Mouse (Mus musculus): ENCODE results near the gene Cacnb3. TPM values are rescaled to one million over a fixed set of nuclear protein-coding genes. Genes with fewer than 3 reads are reported as not detected.

Gene Cacnb3
- polyA plus RNA-seq, 1 experiment from 2014 or later: 32.3 TPM

DNA sequence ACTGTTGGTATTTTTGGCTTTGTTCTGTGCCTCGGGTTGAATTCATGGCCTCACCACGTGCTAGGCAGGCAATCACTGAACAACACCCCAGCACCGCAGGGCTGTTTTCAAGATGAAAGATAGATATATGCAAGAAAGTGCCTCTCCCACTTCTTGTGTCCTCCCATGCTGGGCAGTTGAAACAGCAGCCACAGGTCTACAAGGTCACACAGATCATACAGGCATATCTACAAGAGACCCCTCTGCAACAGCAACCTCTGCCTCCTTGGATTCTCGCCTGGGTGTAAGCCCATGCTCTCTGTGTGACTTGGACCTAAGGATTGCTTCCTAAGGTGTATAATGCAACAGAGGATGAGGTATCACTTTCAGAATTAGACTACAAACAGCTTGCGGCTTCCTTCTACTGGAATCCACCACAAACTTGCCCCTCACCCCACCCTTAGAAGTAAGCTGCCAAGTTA lies 7.2 kb upstream of the Cacnb3 start:
- Histone ChIP-seq H3K36me3 (replicated peaks; ENCODE audit: control insufficient read depth, insufficient read depth, low read depth, low read length) (no peaks in the 10 kb centered on the region), H3K4me1 (ENCODE audit: control insufficient read depth, insufficient read depth, low read length) (no peaks in the 10 kb centered on the region), H3K27me3 (ENCODE audit: control insufficient read depth, insufficient read depth, low read length) (peaks cover 3% of the 10 kb centered on the region; the same call in 1 of the 2 replicates), H3K9me3 (replicated peaks; ENCODE audit: control insufficient read depth, low read length) (no peaks in the 10 kb centered on the region), H3K27ac (replicated peaks; ENCODE audit: low read depth, low read length) (no peak overlapping the region), H3K4me2 (ENCODE audit: low read depth, low read length) (no peak overlapping the region), H3K9ac (replicated peaks; ENCODE audit: low read length) (no peak overlapping the region), H3K4me3 (ENCODE audit: low read depth, low read length) (no peak overlapping the region)
- no peak for DNase-seq (ENCODE audit: low spot score)
- no peak for ATAC-seq (replicated peaks; ENCODE audit: insufficient number of reproducible peaks, low FRiP score, low TSS enrichment, low read depth)
- WGBS: 58% methylated on average over 5 of the region's 5 CpGs

DNA sequence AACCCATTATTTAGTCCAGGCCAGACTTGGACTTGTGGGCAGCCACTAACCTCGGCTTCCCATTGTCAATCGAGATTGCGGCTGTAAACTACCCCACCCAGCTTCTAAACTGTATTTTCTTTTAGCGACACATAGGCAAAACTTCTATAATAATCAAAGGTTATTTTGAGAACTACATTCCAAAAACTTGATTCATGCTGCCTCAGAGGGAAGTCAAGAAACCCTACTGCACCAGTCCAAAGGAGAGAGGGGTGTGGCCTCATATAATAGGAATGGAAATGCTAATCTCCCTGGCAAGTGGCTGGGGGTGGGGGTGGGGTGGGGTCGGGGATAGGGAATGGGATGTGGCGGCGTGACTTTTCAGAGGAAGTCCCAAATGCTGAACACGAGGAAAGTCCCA lies 4.6 kb upstream of the Cacnb3 start:
- DNase-seq (ENCODE audit: low spot score) (no peak), ATAC-seq (replicated peaks; ENCODE audit: insufficient number of reproducible peaks, low FRiP score, low TSS enrichment, low read depth) (no peak)
- H3K4me2 ChIP-seq (ENCODE audit: low read depth, low read length): no peak overlapping the region
- 38% methylated on average over 8 of the region's 8 CpGs for WGBS
- H3K9me3 ChIP-seq (replicated peaks; ENCODE audit: control insufficient read depth, low read length): no peaks in the 10 kb centered on the region
- peaks cover 3% of the 10 kb centered on the region; the same call in 1 of the 2 replicates for H3K4me1 ChIP-seq (ENCODE audit: control insufficient read depth, insufficient read depth, low read length)
- no peaks in the 10 kb centered on the region for H3K36me3 ChIP-seq (replicated peaks; ENCODE audit: control insufficient read depth, insufficient read depth, low read depth, low read length)
- no peak overlapping the region for H3K27ac ChIP-seq (replicated peaks; ENCODE audit: low read depth, low read length)
- H3K9ac ChIP-seq (replicated peaks; ENCODE audit: low read length): no peak overlapping the region
- H3K27me3 ChIP-seq (ENCODE audit: control insufficient read depth, insufficient read depth, low read length): peaks cover 11% of the 10 kb centered on the region
- no peak overlapping the region for H3K4me3 ChIP-seq (ENCODE audit: low read depth, low read length)

DNA sequence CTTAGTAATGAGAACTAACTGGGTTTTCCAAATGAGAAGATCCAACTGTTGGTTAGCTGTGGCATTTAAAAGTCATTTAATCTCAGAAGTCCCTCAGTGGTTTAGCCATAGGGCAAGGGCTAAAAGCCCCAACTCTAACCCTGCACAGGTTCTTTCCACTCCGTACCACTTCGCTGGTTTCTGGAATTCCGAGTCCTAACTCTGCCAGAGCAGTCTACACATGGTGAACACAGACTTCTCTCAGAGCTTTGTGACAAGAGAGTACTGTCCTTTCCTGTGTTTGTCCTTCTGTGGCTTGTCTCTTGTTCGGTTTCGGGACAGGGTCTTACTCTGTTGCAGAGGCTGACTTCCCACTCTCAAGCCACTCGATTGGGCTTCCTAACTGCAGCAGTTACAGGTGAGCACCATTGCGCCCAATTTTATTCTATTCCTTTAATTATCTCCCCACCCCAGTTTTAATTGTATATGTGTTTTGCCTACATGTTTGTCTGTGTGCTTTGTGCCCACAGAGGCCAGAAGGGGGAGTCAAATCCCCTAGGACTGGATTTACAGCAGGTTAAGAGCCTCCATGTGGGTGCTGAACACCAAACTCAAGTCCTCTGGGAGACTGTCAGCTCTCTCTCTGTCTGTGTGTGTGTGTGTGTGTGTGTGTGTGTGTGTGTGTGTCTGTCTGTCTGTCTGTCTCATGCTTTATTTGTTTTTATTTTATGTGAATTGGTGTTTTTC lies 4.0 kb upstream of the Cacnb3 start:
- Histone ChIP-seq H3K4me3 (ENCODE audit: low read depth, low read length) (no peak overlapping the region), H3K36me3 (replicated peaks; ENCODE audit: control insufficient read depth, insufficient read depth, low read depth, low read length) (no peaks in the 10 kb centered on the region), H3K27ac (replicated peaks; ENCODE audit: low read depth, low read length) (no peak overlapping the region), H3K4me1 (ENCODE audit: control insufficient read depth, insufficient read depth, low read length) (peaks cover 3% of the 10 kb centered on the region; the same call in 1 of the 2 replicates), H3K9me3 (replicated peaks; ENCODE audit: control insufficient read depth, low read length) (no peaks in the 10 kb centered on the region), H3K4me2 (ENCODE audit: low read depth, low read length) (no peak overlapping the region), H3K9ac (replicated peaks; ENCODE audit: low read length) (no peak overlapping the region), H3K27me3 (ENCODE audit: control insufficient read depth, insufficient read depth, low read length) (peaks cover 12% of the 10 kb centered on the region)
- WGBS: 71% methylated on average over 7 of the region's 7 CpGs
- ATAC-seq (replicated peaks; ENCODE audit: insufficient number of reproducible peaks, low FRiP score, low TSS enrichment, low read depth) (no peak), DNase-seq (ENCODE audit: low spot score) (no peak)

DNA sequence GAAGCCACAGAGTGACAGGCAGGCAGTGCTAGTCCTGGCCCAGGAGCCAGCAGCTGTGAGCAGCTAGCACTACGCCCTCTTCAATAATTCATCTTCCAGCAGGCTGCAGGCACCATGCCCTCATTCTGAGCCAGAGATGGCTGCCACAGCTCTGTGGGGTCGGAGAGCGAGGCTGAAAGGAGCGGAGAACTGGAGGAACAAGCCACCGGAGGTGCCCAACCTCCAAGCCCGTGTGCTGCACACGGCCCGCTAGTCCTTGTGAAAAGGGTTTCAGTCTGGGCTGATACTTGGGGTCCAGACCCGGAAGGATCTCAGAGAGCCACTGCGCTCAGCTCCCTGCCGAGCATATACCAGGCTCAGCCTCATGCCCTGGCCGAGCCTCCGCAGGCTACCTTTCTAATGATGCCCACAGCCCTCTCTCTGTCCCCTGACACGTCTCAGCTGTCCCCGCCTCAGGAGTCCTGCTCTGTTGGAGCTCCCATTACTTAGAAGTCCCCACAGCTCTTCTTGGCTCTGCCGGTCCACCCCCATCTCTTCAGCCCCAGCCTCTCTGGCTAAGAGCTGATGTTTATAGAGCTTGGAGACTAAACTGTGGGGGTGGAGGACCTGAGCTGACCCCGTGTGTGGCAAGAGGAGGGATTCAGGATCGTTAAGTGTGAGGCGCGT lies 1.9 kb upstream of the Cacnb3 start:
- Histone ChIP-seq H3K4me3 (ENCODE audit: low read depth, low read length) (no peak overlapping the region), H3K27ac (replicated peaks; ENCODE audit: low read depth, low read length) (no peak overlapping the region), H3K9ac (replicated peaks; ENCODE audit: low read length) (peak overlapping the region; percentile 52), H3K9me3 (replicated peaks; ENCODE audit: control insufficient read depth, low read length) (no peaks in the 10 kb centered on the region), H3K36me3 (replicated peaks; ENCODE audit: control insufficient read depth, insufficient read depth, low read depth, low read length) (no peaks in the 10 kb centered on the region), H3K4me2 (ENCODE audit: low read depth, low read length) (peak overlapping the region; percentile 22; the same call in 1 of the 2 replicates), H3K27me3 (ENCODE audit: control insufficient read depth, insufficient read depth, low read length) (peaks cover 12% of the 10 kb centered on the region), H3K4me1 (ENCODE audit: control insufficient read depth, insufficient read depth, low read length) (peaks cover 3% of the 10 kb centered on the region; the same call in 1 of the 2 replicates)
- 10% methylated on average over 20 of the region's 20 CpGs for WGBS
- DNase-seq (ENCODE audit: low spot score) (peak; percentile 65), ATAC-seq (replicated peaks; ENCODE audit: insufficient number of reproducible peaks, low FRiP score, low TSS enrichment, low read depth) (no peak)

DNA sequence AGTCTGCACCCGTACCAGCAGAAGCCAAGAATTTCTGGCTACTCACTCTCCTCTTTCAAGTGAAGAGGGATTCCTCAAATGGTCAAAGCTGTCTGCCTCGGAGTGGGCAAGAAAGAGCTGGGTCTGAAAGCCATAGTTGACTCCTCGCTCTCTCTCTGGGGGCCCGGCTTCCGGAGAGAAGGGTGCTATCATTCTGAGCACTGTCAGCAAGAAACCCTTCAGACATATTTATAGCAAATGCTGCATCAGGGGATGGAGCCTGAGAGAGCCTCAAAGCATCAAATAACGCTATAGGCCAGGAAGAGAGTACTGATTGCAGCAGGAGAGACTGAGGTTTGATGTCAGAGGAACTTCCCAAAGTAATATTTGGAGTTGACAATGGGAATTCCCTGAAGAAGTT lies 1.2 kb upstream of the Cacnb3 start:
- Histone ChIP-seq H3K27me3 (ENCODE audit: control insufficient read depth, insufficient read depth, low read length) (peaks cover 17% of the 10 kb centered on the region), H3K4me2 (ENCODE audit: low read depth, low read length) (no peak overlapping the region), H3K9me3 (replicated peaks; ENCODE audit: control insufficient read depth, low read length) (no peaks in the 10 kb centered on the region), H3K36me3 (replicated peaks; ENCODE audit: control insufficient read depth, insufficient read depth, low read depth, low read length) (no peaks in the 10 kb centered on the region), H3K9ac (replicated peaks; ENCODE audit: low read length) (peak overlapping the region; percentile 25; the same call in 1 of the 2 replicates), H3K27ac (replicated peaks; ENCODE audit: low read depth, low read length) (no peak overlapping the region), H3K4me1 (ENCODE audit: control insufficient read depth, insufficient read depth, low read length) (peaks cover 7% of the 10 kb centered on the region), H3K4me3 (ENCODE audit: low read depth, low read length) (no peak overlapping the region)
- DNase-seq (ENCODE audit: low spot score) (no peak), ATAC-seq (replicated peaks; ENCODE audit: insufficient number of reproducible peaks, low FRiP score, low TSS enrichment, low read depth) (no peak)
- 56% methylated on average over 6 of the region's 6 CpGs for WGBS

DNA sequence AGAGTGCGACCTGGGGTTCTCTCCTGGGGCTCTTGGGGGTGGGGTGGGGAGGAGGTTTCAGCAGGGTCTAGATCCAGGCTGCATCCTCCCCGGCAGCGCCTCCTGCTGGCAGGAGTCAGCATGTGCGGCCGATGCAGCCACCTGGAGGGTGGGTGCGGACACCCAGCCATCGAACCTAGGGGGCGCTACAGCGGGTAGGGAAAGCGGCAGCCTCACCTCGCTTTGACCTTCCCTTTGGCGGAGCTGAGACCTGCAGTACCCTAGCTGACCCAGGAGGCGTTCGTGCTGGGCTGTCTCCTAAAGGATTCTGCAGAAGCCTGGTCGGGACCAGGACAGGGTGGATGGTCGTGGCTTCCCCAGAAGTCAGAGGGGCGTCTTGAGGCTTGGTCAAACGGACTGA lies 853 bp downstream of the Cacnb3 start:
- Histone ChIP-seq H3K9me3 (replicated peaks; ENCODE audit: control insufficient read depth, low read length) (no peaks in the 10 kb centered on the region), H3K4me3 (ENCODE audit: low read depth, low read length) (peak overlapping the region; percentile 75; the same call in 1 of the 2 replicates), H3K27ac (replicated peaks; ENCODE audit: low read depth, low read length) (no peak overlapping the region), H3K36me3 (replicated peaks; ENCODE audit: control insufficient read depth, insufficient read depth, low read depth, low read length) (no peaks in the 10 kb centered on the region), H3K4me2 (ENCODE audit: low read depth, low read length) (peak overlapping the region; percentile 99), H3K27me3 (ENCODE audit: control insufficient read depth, insufficient read depth, low read length) (peaks cover 20% of the 10 kb centered on the region), H3K4me1 (ENCODE audit: control insufficient read depth, insufficient read depth, low read length) (peaks cover 12% of the 10 kb centered on the region), H3K9ac (replicated peaks; ENCODE audit: low read length) (peak overlapping the region; percentile 52)
- DNase-seq (ENCODE audit: low spot score) (peak; percentile 88), ATAC-seq (replicated peaks; ENCODE audit: insufficient number of reproducible peaks, low FRiP score, low TSS enrichment, low read depth) (0 out of 2 replicates have a peak, but pooled peaks have one; percentile 11)
- WGBS: under 1% methylated on average over 18 of the region's 18 CpGs

DNA sequence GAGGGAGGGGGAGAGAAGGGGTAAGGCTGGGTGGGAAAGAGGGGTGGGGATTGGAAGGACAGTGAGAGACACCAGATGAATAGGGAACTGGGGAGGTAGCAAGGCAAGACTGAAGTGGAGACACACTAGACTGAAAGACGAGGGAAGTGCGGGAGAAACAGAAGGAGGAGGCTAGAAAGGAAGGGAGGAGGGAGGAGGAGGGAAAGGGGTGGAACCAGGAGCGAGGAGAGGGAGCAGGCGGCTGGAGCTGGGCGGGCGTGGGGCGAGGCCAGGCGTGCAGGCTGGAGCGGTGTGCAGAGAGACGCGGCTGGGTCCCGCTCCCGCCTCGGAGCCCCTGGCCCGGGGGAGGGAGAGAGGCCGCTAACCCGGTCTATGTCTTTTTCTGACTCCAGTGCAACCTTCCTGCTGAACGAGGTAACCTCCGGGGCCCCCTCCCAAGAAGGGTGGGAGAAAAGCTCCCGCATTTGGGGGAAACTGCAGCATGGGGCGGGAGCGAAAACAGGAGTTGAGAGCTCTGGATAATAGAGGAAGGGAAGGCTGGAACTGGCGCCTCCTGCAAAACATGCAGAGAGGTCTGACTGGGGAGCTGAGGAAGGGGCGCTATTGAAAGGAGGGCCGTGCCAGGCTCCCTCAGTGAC lies 1.6 kb downstream of the Cacnb3 start:
- no peaks in the 10 kb centered on the region for H3K36me3 ChIP-seq (replicated peaks; ENCODE audit: control insufficient read depth, insufficient read depth, low read depth, low read length)
- H3K27ac ChIP-seq (replicated peaks; ENCODE audit: low read depth, low read length): peak overlapping the region; percentile 38; the same call in 1 of the 2 replicates
- peak overlapping the region; percentile 99 for H3K4me2 ChIP-seq (ENCODE audit: low read depth, low read length)
- H3K27me3 ChIP-seq (ENCODE audit: control insufficient read depth, insufficient read depth, low read length): peaks cover 22% of the 10 kb centered on the region
- peak; percentile 79 for DNase-seq (ENCODE audit: low spot score)
- peak; percentile 61 for ATAC-seq (replicated peaks; ENCODE audit: insufficient number of reproducible peaks, low FRiP score, low TSS enrichment, low read depth)
- peaks cover 12% of the 10 kb centered on the region for H3K4me1 ChIP-seq (ENCODE audit: control insufficient read depth, insufficient read depth, low read length)
- peak overlapping the region; percentile 52 for H3K9ac ChIP-seq (replicated peaks; ENCODE audit: low read length)
- WGBS: under 1% methylated on average over 25 of the region's 25 CpGs
- no peaks in the 10 kb centered on the region for H3K9me3 ChIP-seq (replicated peaks; ENCODE audit: control insufficient read depth, low read length)
- peak overlapping the region; percentile 75 for H3K4me3 ChIP-seq (ENCODE audit: low read depth, low read length)
